Mouse (Mus musculus): Measurements from ENCODE around the gene Gli3.

- TF ChIP-seq CTCF (IDR thresholded peaks at IDR 0.05; ENCODE audit: control insufficient read depth, insufficient read depth, insufficient read length) (no peak), MYOG (IDR thresholded peaks at IDR 0.05; ENCODE audit: control insufficient read depth, extremely low read depth, insufficient read length) (no peak), MYOD1 (IDR thresholded peaks at IDR 0.05; ENCODE audit: control insufficient read depth, insufficient read length, low read depth) (no peak), USF1 (IDR thresholded peaks at IDR 0.05; ENCODE audit: low read depth) (no peak), MAX (IDR thresholded peaks at IDR 0.05) (no peak)
These were observed 1.1 kb upstream of the Gli3 start for GRCm38 (mm10) chr13:15461926-15462325.
